Mouse (Mus musculus): Measurements from ENCODE around the gene Ccnl2.

The Ccnl2 gene

DNA sequence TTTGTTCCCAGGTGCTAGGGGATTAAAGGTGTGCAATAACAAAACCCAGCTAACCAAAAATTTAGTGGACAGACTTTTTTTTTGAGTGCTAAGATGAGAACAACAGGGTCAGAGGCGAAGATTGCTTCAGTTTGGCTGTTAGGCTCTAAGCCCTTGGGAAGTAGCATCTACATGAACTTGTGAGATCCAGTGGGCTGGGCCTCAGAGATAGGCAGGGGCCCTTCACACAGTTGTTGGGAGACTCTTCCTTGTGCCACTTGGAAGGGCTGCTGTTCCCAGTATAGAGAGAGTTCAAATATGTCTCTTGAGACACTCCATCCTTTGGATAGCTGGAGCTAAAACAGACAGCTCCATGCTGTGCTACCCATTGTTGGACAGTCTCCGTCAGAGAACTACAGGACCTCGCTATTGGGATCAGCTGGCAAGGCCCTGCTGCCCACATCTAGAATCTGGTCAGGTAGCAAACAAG, 22.2 kb upstream of the Ccnl2 start, which contains the start of gene Ankrd65:
Gene Ankrd65 (plus strand): TSS at position 419 of the 469 bp plus-strand sequence.
- DNase-seq (ENCODE audit: low spot score in 2 of 2), result no peak

DNA sequence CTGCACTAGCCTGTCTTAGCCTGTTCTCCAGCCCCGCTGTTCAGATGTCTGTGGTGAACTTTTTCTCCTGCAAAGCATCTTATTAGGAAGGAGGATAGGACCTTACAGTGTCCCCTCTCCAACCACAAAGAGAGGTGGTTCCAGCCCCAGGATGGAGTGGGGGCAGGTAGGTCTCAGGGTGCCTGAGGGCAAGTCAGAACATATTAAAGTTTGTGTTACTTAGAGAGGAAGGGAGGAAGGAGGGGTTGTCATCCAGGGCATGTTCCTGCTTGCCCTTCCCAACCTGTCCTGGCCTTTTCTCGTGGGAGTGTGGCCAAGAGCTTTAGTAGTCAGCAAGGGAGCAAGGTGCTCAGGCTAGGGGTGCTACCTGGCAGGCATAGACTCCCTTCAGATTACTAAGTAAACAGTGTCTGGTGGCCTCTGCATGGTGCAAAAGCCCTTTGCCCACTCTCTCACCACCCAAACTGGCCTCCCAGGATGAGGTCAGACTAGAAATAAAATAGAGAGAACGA, 21.6 kb upstream of the Ccnl2 start:
- DNase-seq (ENCODE audit: low spot score in 2 of 2), result no peak

DNA sequence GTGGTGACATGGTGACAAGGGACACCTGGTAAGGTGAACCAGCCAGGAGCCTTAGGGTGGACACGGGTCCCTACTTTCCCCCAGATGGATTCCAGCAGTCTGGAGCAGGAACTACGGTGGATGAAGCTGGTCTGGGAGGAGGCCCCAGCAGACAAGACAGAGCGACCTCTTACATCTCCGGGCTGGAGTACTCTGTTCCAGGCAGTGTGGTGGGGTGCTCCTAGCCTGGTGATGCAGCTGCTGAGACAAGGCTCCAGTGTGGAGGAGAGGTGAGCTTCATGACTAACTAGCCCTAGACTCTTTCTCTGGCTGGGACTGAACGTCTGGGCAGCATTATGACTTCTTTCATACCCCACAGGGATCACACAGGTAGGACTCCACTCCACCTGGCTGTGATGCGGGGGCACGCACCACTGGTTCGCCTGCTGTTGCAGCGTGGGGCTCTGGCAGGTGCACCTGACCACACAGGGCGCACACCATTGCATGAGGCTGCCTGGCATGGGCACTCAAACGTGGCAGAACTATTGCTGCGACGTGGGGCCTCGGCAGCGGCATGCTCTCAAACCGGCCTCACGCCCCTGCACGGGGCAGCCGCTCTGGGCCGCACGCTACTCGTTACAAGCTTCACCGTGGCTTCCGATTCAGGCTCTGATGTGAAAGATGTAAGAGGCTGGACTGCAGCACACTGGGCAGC, 20.9 kb upstream of the Ccnl2 start:
- DNase-seq (ENCODE audit: low spot score in 2 of 2), result no peak

DNA sequence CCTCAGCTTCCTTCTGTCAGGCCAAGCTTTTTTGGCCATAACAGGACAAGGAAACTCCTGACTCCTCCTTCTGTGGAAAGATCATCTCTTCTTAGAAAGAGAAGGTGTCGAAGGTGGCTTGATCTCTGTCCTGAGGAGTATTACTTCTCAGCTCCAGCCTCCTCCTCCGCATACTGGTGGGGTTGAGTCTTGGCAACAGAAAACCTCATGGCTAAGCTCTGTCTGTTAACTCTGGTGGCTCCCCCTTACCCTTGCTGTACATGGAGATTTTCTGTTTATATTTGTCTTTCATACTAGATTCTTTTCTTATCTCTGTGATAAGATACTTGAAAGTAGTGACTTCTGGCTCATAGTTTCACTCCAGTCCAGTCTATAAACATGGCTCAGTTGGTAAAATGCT, 18.6 kb upstream of the Ccnl2 start:
- no peak for DNase-seq (ENCODE audit: low spot score in 2 of 2)

DNA sequence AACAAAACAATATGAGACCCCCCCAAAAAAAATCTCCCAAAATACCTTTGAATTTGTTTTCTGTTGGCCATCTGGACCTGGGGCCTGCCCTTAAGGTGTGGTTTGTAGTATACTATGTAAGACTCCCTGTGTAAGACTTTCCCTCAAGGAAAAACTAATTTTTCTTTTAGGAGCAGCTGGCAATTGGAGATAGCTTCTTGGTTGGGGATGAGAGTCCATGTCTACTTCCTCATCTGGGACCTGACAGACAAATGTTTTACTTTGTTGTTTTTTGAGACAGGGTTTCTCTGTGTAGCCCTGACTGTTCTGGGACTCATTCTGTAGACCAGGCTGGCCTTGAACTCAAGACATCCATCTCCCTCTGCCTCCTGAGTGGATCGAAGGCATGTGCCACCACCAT, 10.2 kb upstream of the Ccnl2 start:
- no peak for DNase-seq (ENCODE audit: low spot score in 2 of 2)

DNA sequence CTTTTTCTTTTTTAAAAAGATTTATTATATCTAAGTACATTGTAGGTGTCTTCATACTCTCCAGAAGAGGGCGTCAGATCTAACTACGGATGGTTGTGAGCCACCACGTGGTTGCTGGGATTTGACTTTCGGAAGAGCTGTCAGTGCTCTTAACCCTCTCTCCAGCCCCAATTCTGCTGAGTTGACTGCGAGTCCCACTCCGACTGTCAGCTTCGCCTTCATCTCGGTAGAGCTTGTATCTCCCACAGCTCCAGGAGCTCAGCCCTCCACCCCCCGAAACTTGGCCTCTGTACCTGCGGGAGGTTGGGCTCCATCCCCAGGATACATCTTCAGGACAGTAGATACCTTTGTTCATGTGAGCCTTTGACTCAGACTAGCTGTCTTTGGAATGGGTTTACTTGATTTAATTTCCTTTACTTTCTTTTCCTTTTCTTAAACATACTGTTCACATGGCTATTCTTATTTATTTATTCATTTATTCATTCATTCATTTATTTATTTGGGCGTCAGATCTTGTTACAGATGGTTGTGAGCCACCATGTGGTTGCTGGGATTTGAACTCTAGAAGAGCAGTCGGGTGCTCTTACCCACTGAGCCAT, 9.4 kb upstream of the Ccnl2 start, which contains the start of gene Mrpl20:
Gene Mrpl20 (plus strand): TSS at position 138 of the 599 bp plus-strand sequence.
- peak in 1 of 2 experiments; percentile 65 for DNase-seq (ENCODE audit: low spot score in 2 of 2)

DNA sequence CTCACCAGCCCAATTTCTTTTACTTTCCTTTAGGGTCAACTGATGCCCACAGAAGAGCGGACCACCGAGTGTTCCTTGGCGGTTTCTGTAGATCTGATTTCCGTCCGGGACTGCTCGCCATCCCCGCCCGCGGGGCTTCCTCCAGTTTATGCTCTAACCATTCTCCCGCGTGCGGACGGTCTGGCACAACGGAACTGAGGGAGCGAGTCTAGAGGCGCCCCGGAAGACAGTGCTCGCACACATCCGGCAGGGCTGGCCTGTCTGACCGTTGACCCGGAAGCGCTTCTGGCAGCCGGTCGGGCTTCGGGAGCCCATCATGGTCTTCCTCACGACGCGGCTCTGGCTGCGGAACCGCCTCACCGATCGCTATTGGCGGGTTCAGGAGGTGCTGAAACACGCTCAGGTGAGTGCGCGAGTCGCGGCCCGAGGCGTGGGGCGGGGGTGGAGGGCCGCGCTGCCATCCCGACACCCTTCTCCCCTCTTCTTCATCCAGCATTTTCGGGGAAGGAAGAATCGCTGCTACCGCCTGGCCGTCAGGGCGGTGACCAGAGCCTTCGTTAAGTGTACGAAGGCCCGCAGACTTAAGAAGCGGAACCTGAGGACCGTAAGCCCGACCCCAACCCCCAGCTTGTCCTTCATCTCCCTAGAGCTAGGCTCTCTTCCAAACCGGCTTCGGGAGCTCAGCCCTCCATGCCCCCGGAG, 8.8 kb upstream of the Ccnl2 start:
- DNase-seq (ENCODE audit: low spot score in 2 of 2), result peak; percentile 95 to 99

DNA sequence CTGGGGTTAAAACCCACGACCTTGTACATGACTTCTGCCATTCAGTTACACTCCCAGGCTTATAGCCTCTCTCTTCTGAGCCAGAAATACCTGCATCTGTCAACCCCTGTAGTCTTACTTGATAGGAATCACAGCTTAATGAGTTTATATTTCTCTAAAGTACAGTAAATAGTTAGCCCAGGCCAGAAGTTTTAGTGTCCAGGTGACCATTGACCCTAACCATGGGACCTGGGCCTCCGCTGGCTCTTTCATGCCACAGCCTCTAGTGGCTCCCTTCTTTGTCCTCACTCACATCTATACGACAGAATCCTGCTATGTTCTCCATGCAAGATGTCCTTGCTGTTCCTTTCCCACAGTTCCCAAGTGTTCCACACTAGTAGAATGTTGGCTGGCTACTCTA, 4.4 kb upstream of the Ccnl2 start:
- no peak for DNase-seq (ENCODE audit: low spot score in 2 of 2)

DNA sequence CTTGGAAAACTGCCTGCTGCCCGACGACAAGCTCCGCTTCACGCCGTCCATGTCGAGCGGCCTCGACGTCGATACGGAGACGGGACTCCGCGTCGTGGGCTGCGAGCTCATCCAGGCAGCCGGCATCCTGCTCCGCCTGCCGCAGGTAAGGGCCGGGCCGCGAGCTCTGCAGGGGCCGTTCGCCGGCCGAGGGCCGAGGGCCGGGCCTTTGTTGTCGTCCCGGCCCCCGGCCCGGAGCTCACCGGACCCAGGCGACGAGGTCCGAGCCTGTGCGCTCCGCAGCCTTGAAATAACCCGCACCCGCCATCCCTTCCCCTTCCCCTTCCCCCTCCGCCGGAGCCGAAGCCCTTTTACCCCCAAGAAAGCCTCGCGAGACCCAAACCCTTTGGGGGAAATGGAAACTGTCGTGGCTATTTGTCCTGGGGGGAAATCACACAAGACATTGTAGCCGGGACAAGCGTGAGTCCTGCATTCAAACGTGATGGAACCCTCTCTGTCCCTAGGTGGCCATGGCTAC, 434 bp downstream of the Ccnl2 start:
- DNase-seq (ENCODE audit: low spot score in 2 of 2), result peak; percentile 49 to 78

DNA sequence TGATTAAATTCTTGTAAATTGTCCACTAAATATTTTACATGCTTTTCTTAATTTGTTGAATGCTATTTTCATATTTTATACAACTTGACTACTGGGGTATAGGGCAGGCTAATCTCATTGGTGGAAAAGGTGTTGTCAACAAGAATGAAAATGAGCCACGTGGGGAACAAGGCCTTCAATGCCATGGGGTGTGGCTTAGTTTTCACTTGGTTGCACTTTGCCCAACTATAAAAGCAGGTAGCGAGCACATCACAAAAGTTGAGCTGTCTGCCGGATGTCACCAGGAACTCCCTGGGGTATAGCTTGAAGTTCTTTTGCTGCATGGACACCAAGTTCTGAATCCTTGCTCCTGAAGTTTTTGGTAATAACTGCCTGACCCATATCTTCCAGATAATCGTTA, 5.2 kb downstream of the Ccnl2 start:
- DNase-seq (ENCODE audit: low spot score in 2 of 2), result no peak

DNA sequence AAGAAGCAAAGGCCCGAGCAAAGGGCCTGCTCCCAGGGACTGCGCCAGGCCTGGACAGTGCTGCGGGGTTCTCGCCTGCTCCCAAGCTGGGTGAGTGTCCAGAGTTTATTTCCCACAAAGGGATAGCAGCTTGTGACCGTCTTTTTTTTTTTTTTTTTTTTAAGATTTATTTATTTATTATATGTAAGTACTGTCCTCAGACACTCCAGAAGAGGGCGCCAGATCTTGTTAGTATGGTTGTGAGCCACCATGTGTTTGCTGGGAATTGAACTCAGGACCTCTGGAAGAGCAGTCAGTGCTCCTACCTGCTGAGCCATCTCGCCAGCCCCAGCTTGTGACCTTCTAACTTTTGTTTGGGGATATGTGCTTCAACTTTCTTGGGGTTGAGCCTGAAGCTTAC, 8.7 kb downstream of the Ccnl2 start:
- no peak for DNase-seq (ENCODE audit: low spot score in 2 of 2)

DNA sequence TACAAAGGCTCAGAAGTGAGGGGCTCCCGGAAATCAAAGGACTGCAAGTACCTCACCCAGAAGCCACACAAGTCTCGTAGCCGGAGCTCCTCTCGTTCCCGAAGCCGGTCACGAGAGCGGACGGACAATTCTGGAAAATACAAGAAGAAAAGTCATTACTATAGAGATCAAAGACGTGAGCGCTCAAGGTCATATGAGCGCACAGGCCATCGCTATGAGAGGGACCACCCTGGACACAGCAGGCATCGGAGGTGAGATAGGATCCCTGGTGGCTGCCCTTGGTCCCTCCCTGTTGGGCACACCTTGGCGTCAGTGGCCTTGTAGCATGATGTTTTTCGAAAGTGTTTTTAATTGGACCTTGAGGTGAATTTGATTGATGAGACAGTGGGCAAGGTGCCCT, 11.2 kb downstream of the Ccnl2 start:
- no peak for DNase-seq (ENCODE audit: low spot score in 2 of 2)

DNA sequence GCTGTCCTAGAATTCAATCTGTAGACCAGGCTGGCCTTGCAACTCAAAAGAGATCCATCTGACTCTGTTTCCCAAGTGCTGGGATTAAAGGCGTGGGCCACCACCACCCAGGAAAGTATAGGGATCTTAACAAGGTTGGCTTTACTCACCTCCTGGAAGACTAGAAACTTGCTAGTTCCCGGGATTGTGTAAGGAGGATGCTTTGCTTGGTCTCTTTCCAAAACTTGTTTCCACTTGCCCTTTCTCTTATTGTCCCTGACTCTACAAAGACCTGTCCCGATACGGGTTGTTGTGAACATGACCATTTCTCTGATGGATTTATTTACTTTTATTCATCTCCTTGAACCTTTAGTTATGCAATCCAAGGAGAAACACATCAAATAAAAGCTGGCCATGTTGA, 17.6 kb downstream of the Ccnl2 start:
- DNase-seq (ENCODE audit: low spot score in 2 of 2), result no peak

DNA sequence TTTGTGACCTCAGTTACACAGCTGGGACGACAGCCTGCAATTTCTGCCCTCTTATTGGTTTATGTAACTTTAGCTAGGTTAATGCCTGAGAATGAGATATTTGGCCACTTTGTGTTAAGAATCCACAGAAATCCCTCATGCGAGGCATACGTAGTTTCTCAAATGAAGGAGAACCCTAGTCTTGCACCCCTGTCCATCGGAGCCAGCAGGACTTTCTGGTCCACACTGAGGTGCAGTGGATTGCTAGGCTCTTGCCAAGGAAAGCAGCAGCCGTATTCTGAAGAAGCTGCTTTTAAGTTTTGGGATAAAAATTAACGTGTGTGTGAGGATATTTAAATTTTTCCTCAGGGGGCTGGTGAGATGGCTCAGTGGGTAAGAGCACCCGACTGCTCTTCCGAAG, 18.3 kb downstream of the Ccnl2 start:
- DNase-seq (ENCODE audit: low spot score in 2 of 2), result no peak

DNA sequence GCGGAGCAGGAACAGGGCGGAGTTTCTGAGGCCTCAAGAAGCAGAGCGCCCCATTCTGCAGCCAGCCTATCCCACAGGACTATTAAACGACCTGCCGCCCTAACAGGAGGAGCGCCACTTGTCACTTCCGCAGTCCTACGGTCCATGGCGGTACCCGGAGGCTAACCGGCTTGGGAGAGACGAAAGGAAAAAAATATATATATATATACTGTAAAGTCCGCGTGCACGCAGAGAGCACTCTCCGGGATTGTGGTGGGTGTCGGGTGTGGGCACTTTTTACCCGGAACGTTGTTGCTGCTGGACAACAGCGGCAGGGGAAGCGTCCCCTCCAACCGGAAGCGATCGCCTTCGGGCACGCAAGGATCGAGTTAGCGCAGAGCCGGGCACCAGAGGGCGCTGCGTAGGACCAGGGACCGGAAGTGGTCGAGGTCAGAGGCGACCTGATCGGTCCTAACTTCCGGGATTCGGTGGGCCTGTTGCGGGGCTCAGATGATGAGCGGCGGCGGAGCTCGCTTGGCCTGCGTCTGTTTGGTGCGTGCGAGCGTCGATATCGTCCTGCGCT, 19.0 kb downstream of the Ccnl2 start, which contains the start of gene Aurkaip1:
Gene Aurkaip1 (plus strand): TSS at position 68 of the 562 bp plus-strand sequence.
- DNase-seq (ENCODE audit: low spot score in 2 of 2), result peak; percentile 98 to 99

DNA sequence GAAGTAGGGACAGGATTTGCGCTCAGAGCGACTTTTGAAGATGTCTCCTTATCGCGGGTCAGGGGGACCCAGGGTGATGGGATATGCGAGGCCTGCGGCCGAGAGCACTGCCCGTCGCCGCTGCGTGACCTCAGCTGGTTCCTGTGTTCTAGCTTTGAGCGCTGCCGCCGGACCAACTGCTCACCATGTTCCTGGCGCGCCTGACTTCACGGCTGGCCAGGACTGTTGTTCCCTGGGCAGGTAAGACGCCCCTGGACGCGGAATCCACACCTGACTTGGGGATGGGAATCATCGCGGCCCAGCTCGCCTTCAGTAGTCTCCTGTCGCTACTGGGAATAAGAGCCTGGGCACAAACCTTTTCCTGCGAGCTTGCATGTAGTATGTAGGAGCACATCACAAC, 19.5 kb downstream of the Ccnl2 start:
- DNase-seq (ENCODE audit: low spot score in 2 of 2), result peak in 1 of 2 experiments; percentile 79

DNA sequence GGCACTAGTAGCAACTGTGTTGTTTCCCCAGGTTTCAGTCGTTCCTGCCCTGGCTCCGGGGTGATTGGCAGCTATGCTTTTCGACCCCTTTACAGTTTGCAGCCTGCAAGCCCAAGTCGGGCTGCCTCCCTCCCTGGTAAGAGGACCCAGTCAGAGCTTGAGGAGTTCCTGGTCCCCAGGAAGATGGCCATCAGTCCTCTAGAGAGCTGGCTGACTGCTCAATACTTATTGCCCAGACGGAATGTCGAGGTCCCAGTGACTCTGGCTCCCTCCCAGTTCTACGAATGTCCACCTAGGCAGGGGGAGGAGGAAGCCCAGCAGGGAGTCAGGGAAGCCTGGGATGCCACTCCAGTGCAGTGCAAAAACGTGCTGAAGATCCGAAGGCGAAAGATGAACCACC, 20.0 kb downstream of the Ccnl2 start:
- peak; percentile 24 to 68 for DNase-seq (ENCODE audit: low spot score in 2 of 2)

DNA sequence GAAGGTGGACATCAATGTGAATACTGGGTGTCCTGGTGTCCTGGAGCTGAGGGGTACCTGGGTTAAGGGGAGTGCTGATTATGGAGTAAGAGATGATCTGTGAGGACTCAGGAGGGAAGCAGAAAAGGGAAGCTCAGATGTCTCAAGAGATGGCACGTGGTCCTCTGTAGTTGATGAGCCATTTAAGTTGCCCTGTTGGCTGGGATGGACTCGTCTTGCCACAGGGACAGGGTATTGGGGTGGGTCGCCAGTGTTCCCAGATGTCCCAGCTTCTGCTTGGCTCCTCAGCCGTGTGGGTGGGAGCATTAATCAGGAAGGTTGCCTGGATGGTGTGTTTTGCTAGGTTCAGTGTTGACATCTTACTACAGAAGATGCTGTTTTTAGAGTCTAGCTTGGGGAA, 20.9 kb downstream of the Ccnl2 start:
- peak; percentile 17 to 61 for DNase-seq (ENCODE audit: low spot score in 2 of 2)

DNA sequence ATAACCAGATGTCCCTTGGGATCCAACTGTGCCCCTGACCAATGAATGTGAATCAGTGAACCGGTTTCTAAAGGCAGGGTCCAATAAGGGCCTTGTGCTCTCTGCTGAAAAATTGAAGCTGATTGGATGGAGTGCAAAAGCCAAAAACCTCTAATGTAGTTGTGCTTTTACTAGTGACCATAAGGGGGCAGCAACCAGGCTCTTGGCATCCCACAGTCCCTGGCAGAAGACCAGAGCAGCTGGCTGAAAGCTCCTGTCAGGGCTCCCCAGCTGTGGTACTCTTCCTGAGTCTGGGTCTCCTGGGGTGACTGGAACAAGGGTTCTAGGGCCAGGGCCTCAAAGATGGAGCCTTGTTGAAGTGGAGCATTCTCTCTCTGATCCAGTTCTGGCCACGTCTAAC, 21.5 kb downstream of the Ccnl2 start:
- DNase-seq (ENCODE audit: low spot score in 2 of 2), result peak; percentile 68 to 81

DNA sequence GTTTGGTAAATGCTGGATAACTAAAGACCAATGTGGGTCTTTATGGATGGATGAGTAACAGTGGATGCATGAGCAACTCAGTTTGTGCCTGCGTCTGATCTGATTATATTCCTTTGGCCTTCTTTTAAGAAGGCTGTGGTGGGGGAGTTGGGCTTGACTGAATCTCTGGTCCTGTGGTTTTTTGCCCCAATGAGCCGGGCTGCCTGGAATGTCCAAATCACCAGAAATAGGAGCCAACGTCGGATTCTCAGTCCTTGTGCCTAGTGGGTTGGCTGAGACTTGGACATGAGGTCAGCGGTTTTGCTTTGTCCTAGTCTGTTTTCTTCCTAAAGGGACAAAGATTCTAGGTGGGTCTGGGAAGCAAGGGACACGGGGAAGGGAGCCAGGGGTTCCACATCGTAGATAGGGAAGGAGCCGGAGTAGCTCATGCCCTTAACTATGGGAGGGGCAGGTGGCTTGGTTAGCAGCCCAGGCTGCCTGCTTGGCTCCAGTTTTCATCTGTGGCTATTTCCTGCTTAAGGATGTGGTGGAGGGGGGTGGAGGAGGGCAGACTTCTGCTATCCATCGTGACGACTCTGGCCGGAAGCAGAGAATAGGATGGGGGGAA, 25.2 kb downstream of the Ccnl2 start:
- DNase-seq (ENCODE audit: low spot score in 2 of 2), result peak in 1 of 2 experiments; percentile 12
